Mouse (Mus musculus) thymus, adult 2 months (tissue): Measurements from ENCODE around the gene Hsf2.

Experiments used
- CTCF ChIP-seq: fragments of 200-500 bp; IDR thresholded peaks from 2 replicates; pipeline ENCODE4 v1.5.1; 2012; ENCODE audit warnings: mild to moderate bottlenecking, control low read depth, low read length, moderate library complexity, borderline replicate concordance; ENCODE audit not compliant: control insufficient read depth, poor library complexity, insufficient read depth; ENCODE audit errors: extremely low read depth
- POLR2A ChIP-seq: fragments of 200-500 bp; IDR thresholded peaks from 2 replicates; pipeline ENCODE4 v1.6.1; 2012; ENCODE audit warnings: mild to moderate bottlenecking, low read length, control low read depth, moderate library complexity; ENCODE audit not compliant: control insufficient read depth, poor library complexity, insufficient read depth; ENCODE audit errors: extremely low read depth

DNA sequence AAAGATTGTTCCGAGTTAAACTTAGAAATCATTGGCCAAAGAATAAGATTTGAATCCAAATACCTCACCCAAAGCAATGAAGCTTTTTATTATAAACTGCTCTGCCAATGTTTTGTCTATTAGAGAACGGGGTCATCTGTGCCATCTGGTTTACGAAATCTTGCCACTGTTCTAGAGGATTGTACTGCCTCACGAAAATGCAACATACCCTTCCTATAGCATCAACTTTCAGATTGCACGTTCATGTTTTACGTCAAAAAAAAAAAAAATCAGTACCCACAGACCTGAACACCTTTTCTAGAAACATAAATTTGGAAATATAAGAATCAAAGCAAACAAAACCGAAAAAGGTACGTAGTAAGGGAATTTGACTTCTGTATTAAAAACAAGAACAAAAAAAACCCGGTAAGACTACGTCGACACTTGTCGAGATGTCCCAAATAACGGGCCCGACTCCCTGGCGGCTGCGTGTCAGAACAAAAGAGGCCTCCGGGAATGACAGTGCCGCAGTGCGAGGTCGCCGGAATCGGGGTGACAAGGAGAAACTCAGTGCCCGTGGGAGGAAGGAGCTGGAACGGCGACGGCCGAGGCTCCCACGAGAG lies 45.5 kb downstream of the Hsf2 start:
- TF ChIP-seq CTCF = no peak
- TF ChIP-seq POLR2A = no peak
